Mouse (Mus musculus): Measurements from ENCODE around the gene Perm1.

GRCm38 (mm10) chr4:156219936-156220335 lies 4.3 kb downstream of the Perm1 start:
- TF ChIP-seq CTCF (IDR thresholded peaks at IDR 0.05; ENCODE audit: extremely low read depth, insufficient read depth, low read length), result no peak
- TF ChIP-seq POLR2A (IDR thresholded peaks at IDR 0.05; ENCODE audit: extremely low read depth, insufficient read depth, low read length), result no peak
